Mouse (Mus musculus) ovary, postnatal 10 days (tissue): ENCODE data around the gene Phgdh.
"Not testable (repeated sequence)": the region's sequence is repeated elsewhere in the genome, so short reads cannot be mapped to it uniquely, and the experiment has no call there.

ENCODE experiments used
- DNase-seq: peaks from one replicate; pipeline ENCODE4 v3.0.0; 2022; ENCODE audit warnings: low spot score

Gene Phgdh

GRCm38 (mm10) chr3:98339706-98340109, at the start of gene Phgdh:
Gene Phgdh (minus strand): TSS chr3:98339990.
- not testable (repeated sequence) for DNase-seq

- DNase-seq: no peak
These were observed 49.5 kb upstream of the Phgdh start for GRCm38 (mm10) chr3:98389305-98389704.

- no peak for DNase-seq
These were observed 48.0 kb upstream of the Phgdh start for GRCm38 (mm10) chr3:98387756-98388155.

DNA sequence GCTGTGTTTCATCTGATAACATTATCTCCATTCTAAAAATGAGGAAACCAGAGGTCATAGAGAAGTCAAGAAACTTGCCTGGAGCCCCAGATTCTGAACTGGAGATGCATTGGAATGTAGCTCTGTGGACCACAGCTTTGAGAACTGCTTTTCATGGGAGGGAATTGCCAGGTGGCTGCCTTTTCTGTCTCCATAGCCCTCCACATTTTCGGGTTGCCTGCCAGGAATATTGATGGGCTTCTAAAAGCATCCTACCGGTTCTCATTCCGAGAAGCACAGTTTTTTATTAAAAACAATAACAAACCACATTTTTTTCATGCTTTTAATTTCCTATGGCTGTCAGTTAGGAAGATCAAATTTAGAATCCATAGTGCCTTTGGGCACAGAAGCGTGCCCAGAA, 47.3 kb upstream of the Phgdh start:
- DNase-seq: no peak

GRCm38 (mm10) chr3:98383024-98383790, 43.4 kb upstream of the Phgdh start:
- DNase-seq: no peak

DNA sequence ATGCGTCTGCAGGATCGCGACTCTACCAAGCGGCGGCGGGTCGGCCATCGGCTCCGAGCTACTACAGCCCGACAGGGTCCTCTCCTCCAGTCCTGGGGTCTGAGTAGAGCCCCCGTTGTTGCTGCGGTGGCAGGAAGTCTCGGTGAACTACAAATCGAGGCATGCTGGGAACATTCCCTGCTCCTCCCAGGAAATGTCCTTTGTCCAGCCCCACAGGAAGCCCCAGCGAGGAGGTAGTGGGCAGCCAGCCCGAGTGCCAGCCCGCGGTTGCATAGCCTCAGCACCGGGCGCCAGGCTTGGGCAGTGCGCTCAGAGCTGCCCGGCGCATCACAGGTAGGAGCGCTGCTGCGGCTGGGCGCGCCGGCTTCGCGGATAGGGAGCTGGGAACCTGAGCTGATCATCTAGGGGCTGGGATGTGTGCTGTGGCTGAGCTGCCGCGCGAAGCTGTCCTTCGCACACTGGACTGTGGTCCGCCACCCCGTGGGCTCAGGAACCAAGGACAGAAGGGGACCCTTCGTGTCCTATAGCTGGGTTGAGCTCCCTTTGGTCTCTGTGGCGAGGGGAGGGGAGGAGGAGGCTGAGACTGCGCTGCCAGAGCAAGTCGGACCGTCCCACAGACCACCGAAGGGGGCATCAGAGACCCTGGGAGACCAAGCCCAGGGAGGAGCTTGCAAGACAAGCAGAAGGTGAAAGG, 42.6 kb upstream of the Phgdh start, which contains the start of gene Zfp697:
TSS of gene Zfp697 (plus strand) at position 216 of the 694 bp plus-strand sequence.
- DNase-seq: peak; percentile 57

DNA sequence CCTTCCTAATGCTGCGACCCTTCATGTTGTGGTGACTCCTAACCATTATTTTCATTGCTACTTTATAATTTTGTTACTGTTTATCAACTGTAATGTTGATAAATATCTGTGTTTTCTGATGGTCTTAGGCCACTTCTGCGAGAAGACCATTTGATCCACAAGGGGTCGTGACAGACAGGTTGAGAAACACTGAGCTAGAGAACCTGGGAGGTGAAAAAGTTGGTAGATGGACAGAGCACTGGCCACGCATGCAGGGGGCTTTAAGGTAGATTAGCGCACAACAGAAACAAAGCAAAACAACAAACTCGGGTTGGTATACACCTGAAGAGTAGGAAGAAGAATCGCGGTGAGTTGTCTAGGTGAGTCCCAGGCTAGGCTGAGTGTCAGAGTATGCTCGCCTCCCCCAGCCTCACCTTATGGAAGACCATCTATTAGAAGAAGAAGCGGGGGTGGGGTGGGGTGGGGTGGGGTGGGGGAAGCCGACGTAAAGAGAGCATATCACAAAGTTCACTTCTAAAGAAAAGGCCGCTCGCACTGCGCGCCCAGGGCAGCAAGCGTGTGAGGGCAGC, 42.0 kb upstream of the Phgdh start:
- no peak for DNase-seq

GRCm38 (mm10) chr3:98379236-98379635, 39.4 kb upstream of the Phgdh start:
- DNase-seq: no peak

DNA sequence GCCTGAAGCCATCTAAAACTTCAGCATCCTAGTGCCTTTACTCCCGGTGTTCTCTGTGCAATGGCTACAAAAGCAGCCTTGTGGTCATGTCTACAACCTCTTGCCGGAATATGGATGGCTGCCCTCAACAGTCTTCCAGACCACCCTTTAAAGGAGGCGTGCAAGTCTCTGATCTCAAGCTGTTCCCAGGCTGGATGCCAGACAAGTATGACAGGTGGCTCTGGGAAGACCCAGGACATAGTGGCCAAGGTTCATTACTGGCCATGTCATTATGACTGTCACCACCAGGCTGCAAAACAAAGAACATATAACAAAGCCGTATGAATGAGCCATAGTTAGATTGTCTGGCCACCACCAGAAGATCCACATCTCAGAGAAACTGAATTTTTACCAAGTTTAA, 38.5 kb upstream of the Phgdh start:
- no peak for DNase-seq

DNA sequence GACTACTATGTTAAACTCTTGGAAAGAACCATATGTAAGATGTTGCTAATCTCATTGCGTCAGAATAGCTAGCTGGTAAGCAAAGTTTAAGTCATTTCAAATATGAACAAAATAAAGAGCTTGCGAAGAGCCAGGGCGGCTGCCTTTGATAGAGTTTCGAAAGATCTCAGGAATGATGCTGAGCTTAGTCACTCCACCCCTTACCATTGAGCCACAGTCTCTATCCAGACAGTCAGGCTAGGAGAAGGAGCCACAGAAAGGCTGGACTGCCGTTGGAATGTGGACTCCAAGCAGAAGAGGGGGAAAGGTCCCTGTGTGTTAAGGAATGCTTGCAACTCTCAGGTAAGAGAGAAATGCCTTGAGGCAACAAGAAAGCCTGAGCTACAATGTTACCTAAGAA, 35.2 kb upstream of the Phgdh start:
- DNase-seq: no peak

DNA sequence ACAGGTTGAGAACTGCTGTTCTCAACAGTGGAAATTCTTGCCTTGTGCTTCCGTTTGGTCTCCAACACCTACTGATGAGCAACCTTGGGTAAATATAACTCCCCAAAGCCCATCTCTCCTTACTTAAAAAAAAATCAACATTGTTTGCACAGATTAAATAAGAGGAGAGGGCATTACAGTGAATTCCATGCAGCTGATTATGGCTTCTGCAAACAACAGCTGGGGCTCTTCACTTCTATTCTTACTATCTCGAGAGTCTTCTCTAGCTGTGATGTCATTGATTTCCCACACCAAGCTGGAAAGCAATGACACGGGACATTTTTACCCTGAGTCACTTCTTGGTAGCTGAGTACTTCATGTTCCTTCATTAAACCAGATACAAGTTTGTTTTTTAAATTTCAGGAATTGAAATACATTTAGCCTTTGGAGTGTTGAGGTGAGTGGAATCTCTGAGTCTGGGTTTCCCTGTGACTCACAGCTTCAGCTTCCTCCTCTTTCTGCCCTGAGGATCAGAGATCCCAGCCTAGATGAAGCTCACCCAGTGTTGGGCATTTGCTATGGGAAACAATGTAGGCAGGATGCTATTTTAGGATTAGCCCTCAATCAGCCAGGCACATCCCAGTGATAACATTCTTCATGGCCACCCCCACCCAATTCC, 34.4 kb upstream of the Phgdh start:
- no peak for DNase-seq

DNA sequence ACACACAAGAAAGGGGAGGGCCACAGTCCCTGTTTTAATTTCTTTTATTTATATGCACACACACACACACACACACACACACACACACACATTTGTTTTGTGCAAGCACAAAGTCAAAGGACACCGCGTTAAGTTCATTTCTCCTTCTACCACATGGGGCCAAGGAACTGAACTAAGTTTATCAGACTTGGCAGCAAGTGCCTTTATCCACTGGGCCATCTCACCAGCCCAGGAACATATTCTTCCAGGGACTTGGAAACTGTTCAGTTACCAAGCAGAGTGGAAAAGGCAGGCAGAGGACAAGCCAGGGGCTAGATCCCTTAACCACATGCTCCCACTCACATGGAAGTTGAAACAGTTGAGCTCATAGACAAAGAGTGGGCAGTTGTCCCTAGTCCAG, 29.0 kb upstream of the Phgdh start:
- no peak for DNase-seq

DNA sequence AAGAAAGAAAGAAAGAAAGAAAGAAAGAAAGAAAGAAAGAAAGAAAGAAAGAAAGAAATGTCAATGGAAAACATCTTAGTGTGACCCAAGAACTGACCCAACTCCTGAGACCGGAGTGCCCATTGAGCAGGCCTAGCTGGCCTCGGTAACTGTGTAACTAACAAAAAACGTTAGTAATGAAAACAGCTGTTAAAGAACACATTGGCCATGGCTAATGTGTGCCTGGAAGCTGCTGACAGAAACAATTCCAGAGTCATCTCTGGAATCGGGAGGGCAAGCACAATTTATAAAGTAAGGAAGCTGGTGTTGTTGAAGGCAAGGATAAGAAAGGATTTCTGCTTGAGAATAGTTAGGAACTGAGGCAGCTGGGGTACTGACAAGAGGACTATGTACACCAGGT, 28.5 kb upstream of the Phgdh start:
- DNase-seq: no peak

DNA sequence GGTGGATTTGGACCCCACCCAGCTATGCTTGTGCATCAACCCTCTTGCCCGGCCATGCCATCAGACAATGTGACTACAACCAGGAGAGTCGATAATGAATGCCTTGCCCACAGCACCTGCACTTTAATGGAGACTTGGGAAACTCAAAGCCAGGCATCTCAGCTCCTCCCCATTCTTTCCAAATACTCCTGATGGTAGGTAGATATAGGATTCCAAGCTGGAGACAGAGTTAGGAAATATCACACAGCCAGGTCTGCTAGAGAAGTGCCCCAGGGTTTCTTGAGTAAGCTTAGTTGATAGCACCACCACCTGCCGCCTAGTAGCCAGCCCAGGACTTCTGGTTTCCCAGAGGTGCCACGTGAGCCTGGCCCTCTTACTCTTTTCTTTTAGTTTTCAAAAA, 27.0 kb upstream of the Phgdh start:
- no peak for DNase-seq

DNA sequence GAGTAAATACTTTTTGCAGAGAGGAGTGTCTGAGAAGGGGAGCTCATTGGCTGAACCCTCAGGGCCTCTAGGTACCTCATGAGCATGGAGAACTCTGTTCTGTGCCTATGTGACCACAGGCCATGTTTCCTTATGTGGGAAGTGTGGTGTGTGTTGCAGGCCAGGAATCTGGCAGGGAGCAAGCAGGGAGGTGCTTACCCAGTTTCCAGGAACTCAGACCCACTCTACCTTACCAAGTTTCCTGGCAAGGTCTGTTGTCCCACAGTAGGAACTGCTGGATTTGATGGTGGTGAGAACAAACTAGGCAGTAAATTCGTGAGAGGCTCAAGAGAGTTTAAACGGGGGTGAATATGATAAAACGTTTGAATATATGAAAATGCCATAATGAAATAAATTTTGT, 26.3 kb upstream of the Phgdh start:
- no peak for DNase-seq

- no peak for DNase-seq
These were observed 23.0 kb upstream of the Phgdh start for GRCm38 (mm10) chr3:98362753-98363152.

DNA sequence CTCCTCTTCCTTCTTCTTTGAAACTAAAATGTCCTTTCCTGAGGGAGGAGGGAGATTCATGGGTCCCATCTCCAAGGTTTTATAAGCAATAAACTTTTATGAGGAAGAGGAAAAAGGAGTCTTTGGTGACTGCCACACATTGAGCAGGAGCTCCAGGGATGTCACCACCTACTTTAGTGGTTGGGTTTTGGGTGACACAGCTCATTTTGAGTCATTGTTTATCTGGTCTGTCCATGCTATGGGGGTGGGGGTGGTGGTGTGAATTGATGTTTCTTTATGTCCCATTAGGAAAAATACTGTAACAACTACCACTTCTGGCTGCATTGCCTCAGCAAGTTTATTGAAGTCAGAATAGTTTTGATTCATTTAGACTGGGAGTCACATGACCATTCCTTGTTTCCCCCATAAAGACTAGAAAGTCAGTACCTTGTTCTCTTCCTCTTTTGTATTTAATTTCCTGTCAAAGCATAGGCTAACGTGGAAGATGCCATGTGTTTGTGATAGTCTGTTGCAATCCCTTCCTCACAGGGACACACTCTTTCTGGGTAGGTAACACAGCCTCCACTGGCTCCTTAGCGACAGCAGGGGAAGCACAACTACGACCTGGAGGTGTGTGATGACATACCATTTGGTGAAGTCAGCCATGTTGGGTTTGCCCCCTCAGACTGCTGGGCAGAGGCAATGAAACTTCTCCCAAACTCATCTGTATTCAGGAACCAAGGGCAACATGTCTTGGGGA, 17.0 kb upstream of the Phgdh start:
- DNase-seq: no peak

DNA sequence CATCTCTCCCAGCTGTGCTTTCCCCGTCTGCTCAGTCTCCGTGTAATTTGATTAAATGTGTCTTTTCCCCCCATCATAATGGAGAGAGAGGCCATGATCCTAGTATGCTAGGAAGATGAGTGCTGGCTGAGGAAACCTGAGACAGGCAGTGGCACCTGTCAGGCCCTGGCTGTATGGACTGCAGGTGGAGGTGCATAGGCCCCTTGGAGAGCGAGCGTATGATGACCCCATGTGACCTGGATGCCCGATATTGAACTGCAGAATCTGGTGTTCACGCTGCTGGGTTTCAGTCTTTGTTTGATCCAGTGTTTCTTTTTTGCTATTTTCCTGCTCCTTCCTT, 16.2 kb upstream of the Phgdh start:
- DNase-seq: no peak

DNA sequence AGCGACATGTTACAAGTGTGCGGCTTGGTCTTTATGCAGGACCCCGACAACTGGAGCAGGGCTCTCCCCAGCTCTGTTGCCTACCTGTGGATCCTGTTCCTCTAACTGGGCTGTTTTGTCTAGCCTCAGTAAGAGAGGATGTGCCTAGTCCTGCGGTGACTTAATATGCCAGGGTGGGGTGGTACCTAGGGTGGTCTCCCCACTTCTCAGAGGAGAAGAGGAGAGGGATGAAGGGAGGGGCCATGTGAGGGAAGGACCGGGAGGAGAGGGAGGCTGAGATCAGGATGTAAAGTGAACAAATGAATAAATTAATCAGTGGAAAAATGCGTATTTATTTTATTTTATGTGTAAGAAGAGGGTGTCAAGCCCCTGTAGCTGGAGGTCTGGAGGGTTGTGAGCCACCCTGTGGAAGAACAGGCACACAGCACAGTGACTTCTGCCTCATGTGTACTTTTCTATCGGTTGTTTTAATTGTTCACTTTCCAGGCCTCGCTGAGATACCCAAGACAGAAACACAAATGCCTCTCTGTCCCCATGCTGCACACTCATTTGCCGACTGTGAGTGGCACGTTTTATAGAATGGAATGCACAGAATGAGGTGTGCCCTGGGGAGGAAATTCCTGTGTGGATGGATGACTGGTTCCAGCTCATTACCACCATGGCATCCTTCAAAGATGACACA, 15.7 kb upstream of the Phgdh start:
- no peak for DNase-seq

DNA sequence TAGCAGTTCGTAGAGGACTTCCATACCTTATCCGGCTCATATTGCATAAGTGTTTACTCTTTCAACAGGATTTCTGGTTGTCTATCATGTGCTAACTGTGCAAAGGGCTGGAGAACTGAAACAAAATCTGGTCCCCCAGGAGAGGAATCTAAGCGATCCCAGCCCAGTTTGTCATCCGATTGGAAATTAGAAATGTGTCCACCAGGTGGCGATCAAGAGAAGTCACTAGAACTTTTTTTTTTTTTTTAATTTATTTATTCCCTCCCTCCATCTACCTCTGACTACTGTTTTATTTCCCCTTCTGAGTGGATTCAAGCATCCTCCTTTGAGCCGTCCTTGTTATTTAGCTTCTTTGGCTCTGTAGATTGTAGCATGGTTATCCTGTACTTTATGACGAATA, 14.1 kb upstream of the Phgdh start:
- DNase-seq: peak; percentile 9

DNA sequence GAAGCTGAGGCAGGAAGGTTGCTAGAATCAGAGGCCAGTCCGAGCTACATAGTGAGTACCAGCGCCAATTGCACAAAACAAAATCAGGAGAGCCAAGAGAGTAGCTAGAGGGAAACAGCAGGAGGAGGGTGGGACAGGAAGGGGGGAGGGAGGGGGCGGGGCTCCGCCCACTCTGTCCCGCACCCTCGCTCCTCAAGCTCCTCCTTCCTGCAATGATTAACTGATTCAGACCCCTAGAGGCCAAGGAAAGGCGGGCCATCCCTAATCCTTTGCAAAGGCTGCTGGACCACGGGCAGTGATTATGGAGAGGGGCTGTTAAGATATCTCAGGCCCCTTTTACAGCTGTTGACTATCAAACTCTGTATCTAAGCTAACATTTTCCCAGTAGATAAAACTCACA, 8.9 kb upstream of the Phgdh start:
- DNase-seq: no peak

- no peak for DNase-seq
These were observed 8.3 kb upstream of the Phgdh start for GRCm38 (mm10) chr3:98348106-98348505.
